Mouse (Mus musculus) effector memory CD4-positive, alpha-beta T cell, adult 5 months (primary cell): ENCODE results near the gene Tmem132c. TPM values are rescaled to one million over a fixed set of nuclear protein-coding genes. Genes with fewer than 3 reads are reported as not detected.

Experiments
- polyA plus RNA-seq: library from polyadenylated mRNA; unstranded; fragments of 100-300 nt; shearing (Covaris generic); gene quantifications from one replicate; pipeline ENCODE4 v1.2.1, GENCODE M21; 2017

Gene Tmem132c
- not detected for polyA plus RNA-seq

GRCm38 (mm10) chr5:127241136-127241924 is at the start of gene Tmem132c:
Gene Tmem132c, plus strand, starts transcription at chr5:127241808.

